Mouse (Mus musculus) natural killer cell, adult 2 months (primary cell): ENCODE results near the gene Abat.

Experiments
- DNase-seq, 2 experiments: peaks; one replicate each; pipeline ENCODE4 v3.0.0; 2022; ENCODE audit warnings: low spot score in 2 of 2

Abat gene

DNA sequence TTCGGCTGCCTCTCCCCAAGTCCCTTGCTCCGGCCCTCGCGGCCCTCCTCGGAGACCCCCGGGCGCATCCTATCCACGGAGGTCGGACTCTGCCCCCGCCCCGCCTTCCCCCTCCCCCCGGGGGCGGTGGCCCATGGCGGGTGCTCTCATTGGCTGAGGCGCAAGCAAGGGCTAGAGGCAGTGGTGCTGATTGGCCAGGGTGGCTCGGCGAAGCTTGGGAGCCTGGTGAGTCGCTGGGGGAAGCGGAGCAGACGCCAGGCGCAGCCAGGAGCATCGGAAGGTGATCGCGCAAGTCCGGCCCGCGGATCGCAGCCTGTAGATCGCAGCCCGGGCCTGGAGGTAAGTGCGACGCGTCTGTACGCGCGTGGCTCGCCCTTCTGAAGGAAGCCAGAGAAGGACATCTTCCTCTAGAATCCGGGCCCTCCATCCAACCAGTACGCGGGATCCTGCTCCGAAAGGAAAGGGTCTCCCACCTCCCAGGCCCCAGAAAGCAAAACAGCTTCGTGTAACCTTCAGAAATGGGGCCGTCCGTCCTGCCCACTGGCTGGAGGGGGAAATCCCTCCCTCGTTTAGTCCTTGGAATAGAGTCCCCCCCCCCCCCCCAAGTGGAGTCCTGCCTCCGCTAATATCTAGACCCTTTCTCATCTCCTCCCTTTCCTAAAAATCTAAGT, at the start of gene Abat:
TSS of gene Abat (plus strand) at position 194 of the 671 bp plus-strand sequence.
- DNase-seq = peak; percentile 5 to 10

DNA sequence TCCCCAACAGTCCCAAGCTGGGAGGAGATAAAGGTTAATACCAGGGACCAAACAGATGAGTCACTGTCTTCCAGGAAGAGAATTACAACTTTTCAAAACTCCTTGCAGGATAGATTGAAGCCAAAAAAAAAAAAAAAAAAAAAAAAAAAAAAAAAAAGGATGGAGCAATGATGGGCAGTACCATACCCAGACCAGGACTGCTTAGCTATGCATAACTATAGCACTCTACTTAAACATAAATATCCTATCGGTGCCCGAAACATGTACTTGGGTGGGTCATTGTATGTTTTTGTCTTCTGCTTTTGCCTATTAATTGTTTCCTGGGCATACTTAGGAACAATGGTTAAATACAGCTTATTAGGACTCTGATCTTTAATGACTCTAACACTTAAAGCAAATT, 43.1 kb upstream of the Abat start:
- DNase-seq = no peak

DNA sequence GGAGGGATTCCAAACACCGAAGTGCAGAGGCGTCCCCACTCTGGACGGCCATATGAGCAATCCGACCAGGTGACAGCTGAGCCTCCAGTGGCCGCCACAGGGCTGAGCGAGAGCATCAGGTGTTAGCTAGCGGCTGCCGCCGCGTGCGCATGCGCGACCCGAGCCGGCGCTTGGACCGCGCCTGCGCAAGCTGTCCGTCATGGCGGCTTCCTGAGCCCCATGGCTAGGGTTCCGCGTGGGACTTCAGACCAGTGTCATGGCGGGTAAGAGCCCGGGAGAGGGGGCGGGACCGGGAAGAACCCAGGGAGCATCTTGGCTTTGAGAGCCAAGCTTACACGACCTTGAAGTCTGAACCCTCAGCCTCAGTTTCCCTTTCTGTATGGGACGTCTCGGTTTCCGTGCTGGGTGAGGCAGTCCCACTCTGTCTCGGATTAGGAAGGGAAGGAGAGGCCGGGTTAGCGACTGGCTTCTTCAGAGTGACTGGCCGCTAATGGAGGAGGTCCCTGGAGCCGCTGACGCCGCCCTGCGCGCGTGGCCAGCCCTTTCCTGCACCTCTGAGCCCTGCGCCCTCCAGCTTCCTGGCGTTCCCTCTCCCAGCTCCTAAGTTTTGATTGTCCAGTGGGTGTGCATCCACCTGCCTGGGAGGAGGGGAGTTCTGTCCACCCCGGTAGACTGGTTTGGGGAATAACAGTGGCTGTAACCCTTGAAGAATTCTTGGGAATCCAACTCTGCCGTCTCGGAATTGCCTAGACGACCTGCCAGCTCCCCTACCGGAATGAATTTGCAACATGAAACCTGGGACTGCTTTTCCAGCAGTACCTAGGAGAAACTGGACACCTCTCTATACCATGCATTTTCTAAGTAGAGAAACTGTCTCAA, 42.4 kb upstream of the Abat start, which contains the start of gene Mettl22:
TSS of gene Mettl22 (plus strand) at position 186 of the 879 bp plus-strand sequence.
- peak; percentile 85 to 91 for DNase-seq

GRCm38 (mm10) chr16:8487396-8488005, 25.7 kb upstream of the Abat start:
- no peak for DNase-seq

- DNase-seq = no peak
These were observed 23.9 kb upstream of the Abat start for GRCm38 (mm10) chr16:8489340-8489739.

DNA sequence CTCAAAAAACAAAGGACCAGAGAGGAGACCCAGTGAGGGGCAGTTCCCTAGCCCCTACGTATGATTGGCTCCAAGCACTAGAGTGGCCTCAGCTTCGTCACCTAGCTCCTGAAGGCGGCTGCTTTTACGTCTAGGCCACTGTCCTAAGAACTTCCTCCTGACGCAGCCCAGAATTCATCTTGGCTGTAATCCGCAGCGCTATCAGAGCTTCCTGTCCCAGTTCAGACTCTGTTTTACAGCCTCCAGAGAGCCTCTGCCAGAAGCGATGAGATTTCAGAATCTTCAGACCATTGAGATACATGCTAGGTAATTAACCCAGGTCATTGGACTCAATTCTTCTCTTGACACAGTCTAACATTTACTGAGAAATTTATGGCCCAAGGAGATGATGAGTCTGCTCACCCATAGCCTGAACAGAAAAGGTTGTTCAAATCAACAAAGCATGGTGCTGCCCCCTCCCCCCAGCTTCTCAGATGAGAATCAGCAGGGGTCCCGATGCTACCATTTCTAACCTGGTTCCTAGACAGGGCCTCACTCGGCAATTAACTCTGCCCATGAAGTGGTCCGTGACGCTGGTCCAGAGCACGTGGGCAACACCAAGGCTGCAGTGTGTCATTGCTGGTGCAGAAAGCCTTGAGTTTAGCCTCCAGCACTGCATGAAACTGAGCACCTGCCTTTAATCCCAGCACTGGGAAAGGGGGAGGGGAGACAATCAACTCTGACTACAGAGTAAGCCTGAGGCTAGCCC, 21.3 kb upstream of the Abat start:
- DNase-seq = no peak

GRCm38 (mm10) chr16:8494268-8494667, 19.0 kb upstream of the Abat start:
- DNase-seq = peak; percentile 17 to 50

- no peak for DNase-seq
These were observed 16.3 kb upstream of the Abat start for GRCm38 (mm10) chr16:8496967-8497366.

DNA sequence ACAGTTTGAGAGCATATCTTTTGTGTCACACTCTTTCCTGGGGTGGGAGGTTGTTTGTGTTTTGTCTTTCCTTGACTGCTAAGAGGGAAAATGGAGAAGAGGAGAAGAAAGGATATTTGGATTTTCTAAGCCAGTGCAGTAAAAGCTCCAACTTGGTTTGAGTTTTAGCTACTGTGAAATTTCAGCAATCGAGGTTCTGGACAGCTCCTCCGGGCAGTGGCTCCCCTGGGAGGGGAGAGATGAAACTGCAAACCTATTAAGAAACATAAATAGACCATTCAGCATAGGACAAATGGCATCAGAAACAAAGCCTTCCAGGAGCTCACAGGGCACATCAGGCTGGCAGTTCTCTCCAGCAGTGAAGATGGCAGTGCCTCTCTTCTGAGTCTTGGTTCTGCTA, 9.0 kb upstream of the Abat start:
- DNase-seq = no peak

DNA sequence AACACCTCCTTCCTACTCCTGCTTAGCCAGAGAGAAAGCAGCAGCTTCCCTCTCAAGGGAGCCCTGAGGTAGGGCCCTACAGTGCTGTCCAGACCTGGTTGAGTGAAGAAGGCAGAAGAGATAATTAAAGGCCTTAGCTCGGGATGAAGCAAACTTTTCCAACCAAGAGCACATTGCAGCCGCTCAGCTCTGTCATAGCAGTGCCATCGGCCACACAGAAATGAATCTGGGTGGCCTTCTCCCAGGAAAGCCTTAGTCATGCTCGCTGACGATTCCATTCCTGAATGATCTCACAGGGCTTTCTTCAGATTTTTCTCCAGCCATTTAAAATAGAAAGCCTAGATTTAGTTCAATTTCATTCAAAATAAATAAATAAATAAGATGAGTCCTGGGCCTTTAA, 3.3 kb upstream of the Abat start:
- DNase-seq = no peak

GRCm38 (mm10) chr16:8512830-8513229, 399 bp upstream of the Abat start:
- DNase-seq = no peak

- DNase-seq = no peak
These were observed 951 bp downstream of the Abat start for GRCm38 (mm10) chr16:8514180-8514579.

GRCm38 (mm10) chr16:8520525-8520924, 7.3 kb downstream of the Abat start:
- no peak for DNase-seq

DNA sequence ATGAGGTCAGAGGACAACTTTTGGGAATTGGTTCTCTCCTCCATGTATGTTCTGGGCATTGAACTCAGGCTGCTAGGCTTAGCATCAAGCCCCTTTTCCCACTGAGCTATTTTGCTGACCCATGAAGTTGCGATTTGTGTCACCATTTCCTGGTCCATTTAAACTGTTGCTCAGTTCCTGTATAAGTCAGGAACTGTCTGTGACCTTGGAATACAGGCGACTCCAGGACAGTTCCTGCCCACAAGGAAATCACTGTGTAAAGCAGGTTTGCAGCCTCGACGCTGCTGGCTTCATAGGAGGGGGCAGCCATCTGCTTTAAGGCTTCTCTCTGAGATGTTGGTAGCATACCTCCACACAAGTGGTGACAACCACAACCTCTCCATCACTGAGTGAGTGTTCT, 8.1 kb downstream of the Abat start:
- DNase-seq = no peak

DNA sequence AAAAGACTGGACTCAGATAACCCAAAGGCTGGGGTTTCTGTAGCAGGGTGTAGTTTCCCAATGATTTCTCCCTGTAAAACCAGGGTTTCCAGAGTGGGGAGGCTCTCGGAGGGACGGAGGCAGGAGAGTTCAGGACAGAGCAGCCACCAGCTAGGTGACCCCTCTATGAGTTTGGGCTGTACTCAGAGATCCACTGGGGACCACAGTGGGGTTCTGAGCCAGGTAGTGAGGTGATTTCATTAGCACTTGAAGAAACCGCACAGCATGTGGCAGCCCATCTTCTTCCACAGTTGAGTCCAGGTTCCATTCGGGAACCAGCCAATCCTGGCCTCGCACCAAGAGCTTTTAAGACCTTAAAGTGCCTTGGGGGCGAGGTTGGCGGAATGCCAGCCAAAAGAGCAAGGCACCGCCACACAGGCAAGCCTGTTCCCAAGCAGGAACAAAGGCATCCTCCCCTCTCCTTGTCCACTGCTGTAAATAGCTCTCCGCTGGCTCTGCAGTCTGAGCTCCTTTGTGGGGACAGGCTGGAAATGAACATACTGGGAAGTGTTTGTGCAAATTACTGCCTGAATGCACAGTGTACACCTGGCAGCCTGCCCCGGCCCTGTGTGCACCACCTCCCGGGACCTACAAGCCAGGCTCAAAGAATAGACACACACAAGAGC, 10.4 kb downstream of the Abat start:
- no peak for DNase-seq

GRCm38 (mm10) chr16:8524163-8524847, 11.1 kb downstream of the Abat start:
- DNase-seq = no peak

- no peak for DNase-seq
These were observed 12.1 kb downstream of the Abat start for GRCm38 (mm10) chr16:8525293-8525692.

GRCm38 (mm10) chr16:8525877-8526276, 12.6 kb downstream of the Abat start:
- no peak for DNase-seq

GRCm38 (mm10) chr16:8529389-8529788, 16.2 kb downstream of the Abat start:
- DNase-seq = no peak

GRCm38 (mm10) chr16:8530018-8530417, 16.8 kb downstream of the Abat start:
- DNase-seq = no peak

GRCm38 (mm10) chr16:8532461-8532860, 19.2 kb downstream of the Abat start:
- no peak for DNase-seq
